Mouse (Mus musculus): ENCODE measurements around the gene Synj1.

- TF ChIP-seq POLR2A (IDR thresholded peaks at IDR 0.05; ENCODE audit: extremely low read depth, insufficient read depth, low read length) (no peak), CTCF (IDR thresholded peaks at IDR 0.05; ENCODE audit: extremely low read depth, insufficient read depth, low read length) (no peak)
These were observed 100.1 kb downstream of the Synj1 start for GRCm38 (mm10) chr16:90910855-90911533.
